Mouse (Mus musculus) spleen, postnatal 14 days (tissue): Measurements from ENCODE around the gene Dennd1c.
A peak's percentile ranks its signal among the peaks of the same experiment; 100 is the strongest.

ENCODE experiments used
- DNase-seq, 2 experiments: peaks; one replicate each; pipeline ENCODE4 v3.0.0; 2021 to 2022; ENCODE audit warnings: low spot score in 2 of 2

Gene Dennd1c

DNA sequence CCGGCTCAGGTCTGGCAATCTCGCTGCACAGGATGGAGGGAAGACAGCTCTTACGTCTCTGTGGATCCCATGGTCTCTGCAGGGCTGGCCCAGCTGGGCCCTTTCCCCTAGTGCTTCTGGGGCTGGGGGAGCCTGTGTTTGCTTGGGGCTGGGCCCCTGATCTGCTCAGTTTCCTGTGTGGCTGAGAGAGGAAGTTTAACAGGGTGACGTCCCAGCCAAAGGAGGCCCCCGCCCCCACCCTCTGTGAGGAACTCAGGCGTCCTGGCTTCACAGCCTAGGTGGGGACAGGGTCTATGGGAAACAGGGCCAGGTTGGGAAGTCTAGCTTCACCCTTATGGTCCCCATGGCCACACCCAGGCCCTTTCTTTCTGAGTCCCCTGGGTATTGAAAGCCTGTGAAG lies at the start of gene Dennd1c:
TSS of gene Dennd1c (minus strand) at position 179 of the 400 bp plus-strand sequence.
- peak; percentile 38 to 39 for DNase-seq

DNA sequence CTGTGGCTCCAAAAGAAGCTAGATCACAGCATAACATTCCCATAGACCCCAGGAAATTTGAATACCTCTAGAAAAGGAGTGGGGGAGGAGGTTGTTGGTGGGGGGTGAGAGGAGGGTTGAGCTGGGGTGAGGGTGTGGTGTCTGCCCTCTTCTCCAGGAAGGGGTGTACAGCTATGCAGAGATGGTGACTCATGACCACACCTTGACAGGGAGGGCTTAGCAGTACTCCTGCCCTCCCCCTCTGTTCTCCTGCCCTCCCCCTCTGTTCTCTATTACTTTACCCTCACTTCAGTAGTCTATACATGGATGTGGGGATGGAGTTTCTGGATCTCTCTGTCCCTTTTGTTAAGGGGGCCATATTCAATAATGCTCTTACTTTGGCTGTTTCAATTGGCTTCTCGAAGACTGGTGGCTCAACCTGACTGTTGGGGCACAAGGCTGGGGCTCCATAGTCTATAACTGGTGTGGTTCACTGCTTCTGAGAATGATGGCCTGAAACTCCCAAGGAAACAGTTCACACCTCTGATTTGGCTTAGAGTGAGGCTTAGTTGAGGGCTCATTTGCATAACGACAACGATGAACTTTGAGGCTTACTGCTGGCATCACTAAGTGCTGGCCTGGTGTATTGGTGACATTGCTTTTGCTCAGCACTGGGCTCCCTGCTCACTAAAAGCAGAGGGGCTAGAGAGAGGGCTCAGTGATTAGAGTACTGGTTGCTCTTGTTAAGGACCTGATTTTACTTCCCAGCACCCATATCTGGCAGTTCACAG lies 47.7 kb upstream of the Dennd1c start:
- DNase-seq = no peak

DNA sequence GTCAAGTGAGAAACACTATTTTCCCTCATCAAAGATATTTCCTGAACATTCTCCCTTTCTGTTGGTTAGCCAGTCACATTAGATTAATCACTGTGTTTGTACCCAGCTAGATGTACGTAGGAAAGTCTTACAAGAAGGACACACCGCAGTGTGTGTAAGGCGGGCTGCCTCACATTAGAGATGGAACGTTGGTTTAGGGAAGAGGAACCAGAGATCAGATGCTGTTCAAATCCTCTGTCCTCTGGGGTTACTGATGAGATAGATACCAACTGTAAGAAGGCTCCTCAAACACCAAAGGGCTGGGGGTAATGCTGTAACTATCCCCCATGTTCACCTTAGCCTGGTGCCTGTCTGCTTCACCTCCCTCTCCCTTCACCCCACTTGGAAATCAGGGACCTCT lies 46.5 kb upstream of the Dennd1c start:
- no peak for DNase-seq

DNA sequence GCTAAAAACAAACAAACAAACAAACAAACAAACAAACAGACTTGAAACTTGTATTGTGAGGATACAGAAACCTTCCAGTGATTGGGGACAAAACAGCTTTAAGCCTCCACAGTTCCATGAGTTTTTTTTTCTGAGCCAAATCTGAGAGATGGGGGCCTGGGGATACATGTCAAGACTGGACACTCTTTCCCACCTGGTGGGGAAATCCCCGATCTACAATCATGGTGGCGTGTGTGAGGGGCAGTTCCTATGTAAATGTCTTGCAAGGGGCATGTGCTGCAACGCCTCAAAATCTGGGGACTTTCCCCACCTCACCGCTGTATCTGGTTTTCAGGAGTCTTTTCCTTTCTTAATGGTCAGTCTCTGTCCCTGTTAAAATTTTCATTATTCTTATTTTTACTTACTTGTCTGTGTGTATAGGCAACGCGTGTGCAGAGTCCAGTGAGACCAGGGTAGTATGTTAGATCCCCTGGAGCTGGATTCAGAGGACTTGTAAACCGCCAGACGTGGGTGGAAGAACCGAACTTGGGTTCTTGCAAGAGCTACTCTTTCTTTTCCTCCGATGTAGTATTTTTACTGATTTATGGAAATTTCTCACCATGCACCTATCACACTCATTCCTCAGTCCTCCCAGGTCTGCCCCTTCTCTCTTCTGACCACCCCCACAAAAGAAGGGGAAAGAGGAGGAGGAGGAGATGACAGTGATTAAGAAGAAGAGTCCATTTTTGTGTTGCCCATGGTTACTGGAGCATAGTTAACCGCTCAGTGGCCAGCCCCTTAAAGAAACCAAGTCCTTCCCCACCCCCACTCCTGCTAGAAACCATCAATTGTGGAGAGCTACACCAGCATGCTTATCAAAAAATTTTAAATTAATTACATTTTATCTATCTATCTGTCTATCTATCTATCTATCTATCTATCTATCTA lies 45.1 kb upstream of the Dennd1c start:
- no peak for DNase-seq

DNA sequence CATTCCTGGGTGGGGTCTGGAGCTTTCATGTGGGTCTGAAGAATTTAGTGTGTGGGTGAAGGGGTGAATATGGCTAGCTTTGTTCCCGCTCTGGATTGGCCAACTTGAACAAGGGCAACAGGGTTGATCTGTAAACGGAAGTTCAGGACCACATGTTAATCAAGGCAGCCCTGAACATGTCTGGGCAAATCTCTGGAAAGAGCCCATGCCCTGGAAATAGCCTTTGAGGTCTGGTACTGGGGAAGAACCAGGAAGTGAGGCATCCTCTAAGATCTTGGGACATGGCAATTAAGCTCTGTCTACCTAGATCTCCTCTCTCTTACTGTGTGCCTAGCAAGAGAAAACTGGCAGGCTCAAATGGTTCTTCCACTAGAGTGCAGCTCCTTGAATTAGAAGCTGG lies 43.5 kb upstream of the Dennd1c start:
- DNase-seq = no peak

DNA sequence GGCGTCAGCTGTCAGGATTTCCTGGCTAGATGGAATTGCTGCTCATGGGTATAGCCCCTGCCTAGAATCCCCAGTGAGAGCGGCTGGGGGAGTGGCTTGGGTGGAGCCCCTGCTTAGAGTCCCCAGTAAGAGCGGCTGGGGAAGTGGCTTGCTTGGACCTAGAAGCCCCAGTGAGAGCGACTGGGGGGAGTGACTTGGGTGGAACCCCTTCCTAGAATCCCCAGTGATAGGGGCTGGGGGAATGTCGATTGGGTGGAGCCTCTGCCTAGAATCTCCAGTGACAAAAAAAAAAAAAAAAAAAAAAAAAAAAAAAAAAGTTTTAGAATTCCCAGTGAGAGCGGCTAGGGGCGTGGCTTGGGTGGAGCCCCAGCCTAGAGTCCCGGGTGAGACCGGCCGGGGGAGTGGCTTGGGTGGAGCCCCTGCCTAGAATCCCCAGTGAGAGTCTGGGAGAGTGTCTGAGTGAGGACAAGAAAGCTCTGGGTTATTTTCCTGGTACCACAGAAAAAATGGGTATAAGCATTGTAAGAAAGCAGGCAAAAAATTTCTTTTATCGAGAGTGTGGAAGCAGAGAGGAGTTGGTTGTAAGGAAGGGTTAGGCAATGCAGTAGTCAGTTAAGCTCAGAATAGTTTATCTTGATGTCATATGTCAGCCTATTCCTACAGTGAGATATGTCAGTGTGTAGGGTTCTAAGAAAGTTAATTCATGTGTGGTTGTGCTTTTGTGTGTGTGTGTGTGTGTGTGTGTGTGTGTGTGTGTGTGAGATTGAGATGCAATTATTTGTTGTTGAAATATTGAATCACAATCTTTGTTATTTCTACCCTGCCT lies 40.4 kb upstream of the Dennd1c start:
- DNase-seq = no peak

DNA sequence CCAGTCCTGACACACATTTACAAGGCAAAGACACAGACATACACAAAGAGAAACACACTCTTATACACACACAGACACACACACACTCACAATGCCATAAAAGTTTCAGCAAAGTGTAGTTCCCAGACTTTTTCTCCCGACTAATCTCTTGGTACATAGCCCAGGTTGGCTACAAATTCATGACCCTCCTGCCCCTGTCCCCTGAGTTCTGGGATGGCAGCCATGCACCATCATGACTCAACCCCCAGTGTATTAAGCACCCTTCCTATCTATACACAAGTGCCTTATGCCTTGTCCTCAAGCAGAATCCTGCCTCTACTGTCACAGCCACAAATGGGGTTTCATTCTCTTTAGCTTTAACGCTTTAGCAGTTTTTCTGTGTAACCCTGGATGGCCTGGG lies 38.5 kb upstream of the Dennd1c start:
- no peak for DNase-seq

DNA sequence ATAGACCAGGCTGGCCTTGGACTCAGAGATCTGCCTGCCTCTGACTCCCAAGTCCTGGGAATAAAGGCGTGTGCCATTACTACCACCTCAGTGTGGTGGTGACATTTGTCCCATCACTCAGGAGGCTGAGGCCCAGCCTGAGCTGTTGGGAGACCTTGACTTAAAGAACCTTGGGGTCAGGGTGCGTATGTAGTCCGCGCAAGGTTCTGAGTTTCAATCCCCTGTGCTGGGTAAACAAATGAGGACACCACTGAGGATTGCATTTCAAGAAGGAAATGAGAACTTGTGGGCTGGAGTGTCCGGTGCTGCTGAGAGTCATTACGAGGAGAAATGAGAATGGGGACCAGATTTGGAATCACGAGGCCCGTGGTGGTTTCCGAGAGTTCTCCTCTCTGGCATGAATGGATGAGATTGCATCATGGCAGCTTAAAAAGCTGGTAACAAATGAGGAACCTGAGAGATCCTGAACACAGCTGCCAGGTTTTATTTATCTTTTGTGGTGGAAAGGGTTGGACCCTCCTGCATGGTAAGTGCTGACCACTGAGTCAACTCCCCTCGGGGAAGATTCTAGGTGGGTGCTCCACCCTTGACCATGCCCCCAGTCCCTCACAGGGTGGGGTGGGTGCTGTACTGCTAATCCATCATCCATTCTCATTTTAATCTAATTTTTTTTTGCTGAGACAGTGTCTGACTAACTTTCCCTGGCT lies 34.6 kb upstream of the Dennd1c start:
- DNase-seq = no peak

DNA sequence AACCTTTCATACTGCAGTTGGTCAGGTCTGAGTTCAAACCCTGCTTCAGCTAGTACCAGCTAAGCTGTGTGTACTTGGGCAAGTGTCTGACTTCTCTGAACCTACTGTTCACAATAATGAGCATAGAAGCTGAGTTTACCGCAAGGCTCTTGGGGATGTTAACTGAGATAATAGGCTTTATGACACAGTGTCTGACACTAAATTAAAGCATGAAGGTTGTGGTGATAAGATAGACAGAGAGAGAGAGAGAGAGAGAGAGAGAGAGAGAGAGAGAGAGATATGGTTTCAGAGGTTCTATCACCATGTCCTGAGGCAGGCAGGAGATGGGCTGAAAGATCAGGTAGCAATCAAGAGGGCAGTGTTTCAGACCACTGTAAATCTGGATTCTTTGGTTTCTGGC lies 31.7 kb upstream of the Dennd1c start:
- DNase-seq = no peak

DNA sequence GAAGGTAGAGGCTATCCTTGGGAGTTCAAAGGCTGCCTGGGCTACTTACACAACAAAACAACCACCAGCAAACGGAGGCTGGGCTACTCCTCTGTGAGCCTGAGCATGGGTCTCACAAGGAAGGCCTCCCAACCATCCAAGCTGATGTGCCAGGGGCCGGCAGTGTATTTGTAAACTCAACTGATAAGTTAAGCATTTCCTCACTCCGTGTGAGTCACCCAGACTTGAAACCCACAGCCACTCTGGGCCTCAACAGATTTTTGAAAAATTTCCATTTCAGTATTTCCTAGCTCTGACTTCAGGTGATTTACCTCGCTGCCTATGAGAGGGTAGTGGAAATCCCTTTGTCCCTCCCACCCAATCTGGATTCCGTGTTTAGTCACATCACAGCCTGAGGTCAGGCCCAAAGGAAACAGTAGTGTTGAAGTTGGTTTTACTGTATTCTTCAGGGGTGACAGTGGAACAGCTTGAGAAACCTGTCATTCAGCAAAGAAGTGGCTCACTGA lies 30.4 kb upstream of the Dennd1c start:
- DNase-seq = no peak

DNA sequence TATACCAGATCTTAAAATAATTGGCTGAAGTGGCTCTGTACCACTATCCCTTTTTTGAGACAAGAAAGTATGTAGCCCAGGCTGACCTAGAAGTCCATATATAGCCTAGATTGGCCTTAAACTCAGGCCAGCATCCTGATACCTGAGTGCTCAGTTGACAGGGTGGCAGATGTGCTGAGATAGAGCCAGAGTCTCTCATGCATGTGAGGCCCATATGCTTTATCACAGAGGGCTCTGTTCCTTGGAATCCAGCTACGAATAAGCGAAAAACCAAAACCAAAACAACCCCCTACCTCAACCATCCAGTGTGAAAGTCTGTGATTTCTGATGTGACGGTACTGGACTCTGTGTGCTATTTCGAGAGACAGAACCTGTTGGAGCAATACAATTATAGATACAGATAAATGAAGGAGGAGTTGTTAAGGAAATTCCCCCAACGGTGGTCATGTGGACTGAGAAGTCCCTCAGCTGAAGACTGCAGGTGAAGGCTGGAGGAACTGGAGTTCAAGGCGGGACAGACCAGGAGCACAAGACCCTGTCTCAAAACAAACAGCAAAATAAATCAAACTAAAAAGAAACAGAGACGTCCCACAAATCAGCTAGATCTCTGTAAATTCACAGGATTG lies 29.8 kb upstream of the Dennd1c start:
- no peak for DNase-seq

DNA sequence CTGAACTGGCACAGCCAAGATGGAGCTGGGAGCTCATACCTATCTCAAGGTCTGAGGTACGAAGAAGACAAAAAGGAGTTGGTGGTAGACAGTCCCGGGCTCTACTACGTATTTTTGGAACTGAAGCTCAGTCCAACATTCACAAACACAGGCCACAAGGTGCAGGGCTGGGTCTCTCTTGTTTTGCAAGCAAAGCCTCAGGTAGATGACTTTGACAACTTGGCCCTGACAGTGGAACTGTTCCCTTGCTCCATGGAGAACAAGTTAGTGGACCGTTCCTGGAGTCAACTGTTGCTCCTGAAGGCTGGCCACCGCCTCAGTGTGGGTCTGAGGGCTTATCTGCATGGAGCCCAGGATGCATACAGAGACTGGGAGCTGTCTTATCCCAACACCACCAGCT lies 28.8 kb upstream of the Dennd1c start:
- no peak for DNase-seq

DNA sequence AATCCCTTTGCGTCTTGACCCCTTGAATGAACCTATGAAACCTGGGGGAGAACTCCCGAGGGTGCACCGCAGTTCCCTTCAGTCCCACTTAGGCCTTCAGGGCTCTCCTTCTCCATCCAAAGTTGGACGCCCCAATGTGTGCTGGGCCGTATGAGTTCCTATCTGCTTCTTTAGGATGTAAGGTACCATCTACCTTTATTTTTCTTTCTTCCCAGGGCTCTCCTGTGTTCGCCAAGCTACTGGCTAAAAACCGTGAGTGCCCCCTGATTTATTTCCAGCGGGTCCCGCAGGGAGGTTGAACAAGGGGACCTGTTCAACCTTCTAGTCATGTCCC lies 27.7 kb upstream of the Dennd1c start:
- no peak for DNase-seq

DNA sequence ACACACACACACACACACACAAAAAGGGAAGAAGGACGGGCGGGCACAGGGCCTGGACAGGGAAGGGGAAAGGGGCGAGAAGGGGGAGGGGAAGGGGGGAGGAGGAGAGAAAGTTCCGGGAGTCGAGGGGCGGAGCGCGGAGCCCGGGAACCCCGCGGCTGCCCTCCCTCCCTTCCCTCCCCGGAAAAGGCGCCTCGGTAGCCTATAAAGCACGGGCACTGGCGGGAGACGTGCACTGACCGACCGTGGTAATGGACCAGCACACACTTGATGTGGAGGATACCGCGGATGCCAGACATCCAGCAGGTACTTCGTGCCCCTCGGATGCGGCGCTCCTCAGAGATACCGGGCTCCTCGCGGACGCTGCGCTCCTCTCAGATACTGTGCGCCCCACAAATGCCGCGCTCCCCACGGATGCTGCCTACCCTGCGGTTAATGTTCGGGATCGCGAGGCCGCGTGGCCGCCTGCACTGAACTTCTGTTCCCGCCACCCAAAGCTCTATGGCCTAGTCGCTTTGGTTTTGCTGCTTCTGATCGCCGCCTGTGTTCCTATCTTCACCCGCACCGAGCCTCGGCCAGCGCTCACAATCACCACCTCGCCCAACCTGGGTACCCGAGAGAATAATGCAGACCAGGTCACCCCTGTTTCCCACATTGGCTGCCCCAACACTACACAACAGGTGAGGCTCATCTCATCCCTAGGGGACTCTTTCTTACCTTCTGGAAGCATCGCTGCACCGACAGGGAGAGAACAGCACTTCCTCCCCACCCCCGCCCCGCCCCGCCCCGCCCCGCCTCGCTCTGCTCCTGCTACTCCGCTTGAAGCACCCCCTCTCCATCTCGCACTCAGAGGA lies 27.1 kb upstream of the Dennd1c start, which contains the start of gene Tnfsf9:
TSS of gene Tnfsf9 (plus strand) at position 145 of the 854 bp plus-strand sequence.
- peak in 1 of 2 experiments; percentile 7 for DNase-seq

DNA sequence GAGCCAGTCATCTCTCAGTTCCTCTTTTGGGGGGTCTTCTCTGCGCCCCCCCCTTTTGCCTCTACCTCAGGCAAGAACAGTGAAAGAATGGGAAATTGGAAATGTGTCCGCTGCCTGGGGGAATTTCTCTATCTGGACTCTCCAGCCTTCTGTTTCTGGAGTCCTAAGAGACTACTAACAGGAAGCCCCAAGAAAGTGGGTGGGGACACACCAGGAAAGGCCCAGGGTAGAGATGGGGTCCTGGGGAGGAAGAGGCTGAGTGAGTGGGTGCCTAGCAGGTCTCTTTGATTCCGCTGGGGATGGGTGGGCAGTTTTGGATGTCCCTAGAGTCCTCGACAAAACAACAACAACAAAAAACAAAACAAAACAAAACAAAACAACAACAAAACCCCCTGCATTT lies 26.2 kb upstream of the Dennd1c start:
- DNase-seq = no peak

DNA sequence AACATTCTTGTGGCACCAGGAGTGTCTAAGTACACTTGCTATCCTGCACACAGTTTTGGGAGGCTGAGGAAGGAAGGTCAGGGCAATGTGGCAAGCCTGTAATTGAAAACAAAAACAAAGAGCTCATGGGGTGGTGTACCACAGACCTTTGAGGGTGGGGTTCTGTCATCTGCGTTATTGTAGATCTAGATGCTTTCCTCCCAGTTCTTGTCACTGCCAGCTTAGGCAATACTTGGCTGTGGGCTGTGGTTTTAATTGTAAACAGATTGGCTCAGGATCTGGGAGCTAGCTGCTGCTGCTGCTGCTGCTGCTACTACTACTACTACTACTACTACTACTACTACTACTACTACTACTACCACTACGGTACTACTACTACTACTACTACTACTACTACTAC lies 24.0 kb upstream of the Dennd1c start:
- DNase-seq = no peak

DNA sequence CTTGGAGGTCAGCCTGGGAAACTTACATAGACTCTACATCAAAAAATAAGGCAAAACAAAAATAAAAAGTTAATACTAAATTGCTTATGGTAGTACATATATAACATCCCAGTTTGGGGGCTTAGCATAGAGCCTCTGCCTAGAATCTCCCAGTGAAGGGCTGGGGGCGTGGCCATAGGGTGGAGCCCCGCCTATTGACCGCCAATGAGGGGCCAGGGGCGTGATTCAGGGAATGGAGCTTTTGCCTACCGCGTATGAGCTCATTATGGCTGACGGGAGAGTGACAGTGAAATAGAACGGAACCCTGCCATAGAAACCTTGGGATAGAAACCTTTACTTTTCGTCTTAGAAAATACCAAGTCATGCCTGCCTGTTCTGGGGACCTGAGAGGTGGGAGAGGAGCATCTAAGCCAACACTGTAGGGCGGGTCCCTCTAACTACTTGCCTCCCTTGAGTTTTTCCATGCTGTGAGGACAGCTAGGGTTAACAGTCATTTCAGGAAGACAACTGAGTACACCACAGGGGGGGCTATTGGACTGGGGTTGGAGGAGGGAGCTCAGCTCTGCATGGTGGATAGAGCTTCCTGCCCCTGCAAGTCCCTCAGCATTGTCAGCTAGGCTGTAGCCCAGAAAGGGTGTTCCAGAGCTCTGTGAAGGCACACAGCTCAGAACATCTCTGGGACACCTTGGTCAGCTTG lies 21.5 kb upstream of the Dennd1c start:
- DNase-seq = no peak

DNA sequence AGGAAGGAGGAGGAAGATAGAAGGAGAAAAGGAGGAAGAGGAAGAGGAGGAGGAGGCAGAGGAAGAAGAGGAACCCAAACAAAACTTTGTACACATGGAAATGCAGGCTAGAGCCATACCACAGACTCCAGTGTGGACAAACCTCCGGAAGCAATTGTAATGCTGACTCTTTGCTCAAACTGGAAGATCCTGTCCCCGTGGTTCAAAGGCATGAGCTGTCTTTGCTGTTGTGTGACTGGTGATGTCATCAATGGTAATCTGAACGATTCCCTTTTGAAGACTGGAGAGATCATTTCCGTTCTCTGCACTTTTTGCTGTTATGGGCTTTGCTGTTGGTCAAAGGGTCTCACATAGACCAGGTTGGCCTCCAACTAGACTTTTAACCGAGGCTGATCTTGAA lies 20.0 kb upstream of the Dennd1c start:
- no peak for DNase-seq

DNA sequence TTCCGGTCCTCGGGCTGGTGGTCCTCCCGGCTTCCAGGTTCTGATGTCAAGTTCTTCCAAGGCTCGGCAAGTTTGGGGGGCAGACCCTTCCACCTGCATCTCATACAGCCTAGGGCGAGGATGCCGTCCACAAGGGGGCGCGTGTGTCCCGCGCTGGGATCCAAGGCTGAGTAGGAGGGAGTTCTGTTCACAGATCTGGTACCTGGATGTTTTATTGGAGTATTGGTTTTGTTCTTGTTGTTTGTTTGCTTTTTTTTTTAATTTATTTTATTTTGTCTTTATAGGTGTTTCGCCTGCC lies 18.3 kb upstream of the Dennd1c start:
- peak; percentile 60 to 80 for DNase-seq
